Mouse (Mus musculus) heart, embryonic 13.5 days (tissue): ENCODE measurements at regions not wholly inside any gene's neighbourhood (a gene's known extent, or its start where the extent isn't known, plus 50 kb on each side); places are given as distances from the start of the nearest gene placed in this dataset.

Experiments used
- ATAC-seq: fragments of 200-750 bp; cut with Nextera tagmentation; 2 replicates; pipeline ENCODE4 v1.8.0; 2017; ENCODE audit warnings: moderate TSS enrichment; ENCODE audit not compliant: insufficient number of reproducible peaks, low FRiP score, low TSS enrichment; ENCODE audit errors: extremely low read depth
- H3K27ac ChIP-seq: fragments of 300-500 bp; sonication (generic); replicated peaks from 2 replicates; pipeline ENCODE4 v1.5.1; 2015; ENCODE audit warnings: moderate library complexity, mild to moderate bottlenecking, inconsistent platforms
- H3K27me3 ChIP-seq: fragments of 300-500 bp; sonication (generic); replicated peaks from 2 replicates; pipeline ENCODE4 v1.6.1; 2015; ENCODE audit warnings: mild to moderate bottlenecking, inconsistent platforms
- H3K36me3 ChIP-seq: fragments of 300-500 bp; sonication (generic); 2 replicates; pipeline ENCODE4 v1.6.1; 2015; ENCODE audit warnings: mild to moderate bottlenecking, inconsistent platforms
- H3K4me1 ChIP-seq: fragments of 300-500 bp; sonication (generic); 2 replicates; pipeline ENCODE4 v1.6.1; 2015; ENCODE audit warnings: inconsistent platforms
- H3K4me2 ChIP-seq: fragments of 300-500 bp; sonication (generic); 2 replicates; pipeline ENCODE4 v1.6.1; 2015; ENCODE audit warnings: inconsistent platforms, mild to moderate bottlenecking, moderate library complexity
- H3K4me3 ChIP-seq: fragments of 300-500 bp; sonication (generic); 2 replicates; pipeline ENCODE4 v1.5.1; 2015; ENCODE audit warnings: moderate library complexity, mild to moderate bottlenecking, inconsistent platforms
- H3K9ac ChIP-seq: fragments of 300-500 bp; sonication (generic); 2 replicates; pipeline ENCODE4 v1.6.1; 2015; ENCODE audit warnings: inconsistent platforms, mild to moderate bottlenecking, moderate library complexity
- H3K9me3 ChIP-seq: fragments of 300-500 bp; sonication (generic); 2 replicates; pipeline ENCODE4 v1.6.1; 2016; ENCODE audit warnings: inconsistent platforms
- WGBS: fragments of 180-500 bp; shearing (Covaris S2); methylation state at CpG from one replicate; pipeline ENCODE4 v1.1.7; 2015; ENCODE audit warnings: mixed read lengths; 5-methylcytosine and 5-hydroxymethylcytosine counted together

DNA sequence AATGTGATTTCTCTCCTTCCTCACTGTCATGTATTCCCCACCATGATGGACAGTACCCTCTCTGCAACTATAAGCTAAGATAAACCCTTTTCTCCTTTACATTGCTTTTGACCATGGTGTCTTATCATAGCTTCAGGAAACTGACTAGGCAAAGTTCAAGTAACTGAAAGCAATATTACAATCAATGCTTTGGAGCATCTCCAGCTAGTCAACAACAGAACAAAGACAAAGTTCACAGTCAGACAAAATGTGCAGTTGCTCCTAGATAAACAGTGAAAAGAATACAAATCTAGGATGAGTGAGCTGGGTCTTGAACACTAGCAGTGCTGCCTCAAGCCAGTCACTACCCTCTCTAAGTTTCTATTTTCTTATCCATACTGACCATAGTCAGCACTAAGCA is 100.2 kb upstream of the Dynlrb2 start:
- no peak overlapping the region for H3K4me3 ChIP-seq
- ATAC-seq = no peak
- no peaks in the 10 kb centered on the region for H3K36me3 ChIP-seq
- H3K9ac ChIP-seq = no peak overlapping the region
- H3K9me3 ChIP-seq = no peaks in the 10 kb centered on the region
- no peaks in the 10 kb centered on the region for H3K4me1 ChIP-seq
- H3K27ac ChIP-seq = no peak overlapping the region
- H3K27me3 ChIP-seq = no peaks in the 10 kb centered on the region
- no peak overlapping the region for H3K4me2 ChIP-seq

DNA sequence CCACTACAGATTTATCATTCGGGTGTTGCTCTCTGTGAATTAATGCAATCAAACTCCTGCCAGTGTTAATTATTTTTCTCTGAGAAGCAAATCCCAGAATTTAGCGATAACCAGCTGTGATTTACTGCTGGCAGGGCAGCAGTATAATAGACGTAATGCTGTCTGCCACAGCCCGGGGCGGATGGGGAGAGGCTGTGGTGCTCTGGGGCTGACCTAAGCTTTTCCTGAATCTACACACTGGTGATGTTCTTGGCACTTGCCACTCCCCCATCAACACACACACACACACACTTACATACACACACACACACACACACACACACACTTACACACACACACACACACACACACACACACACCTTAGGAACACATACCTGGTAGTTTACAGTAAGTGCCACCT is 101.4 kb upstream of the Dynlrb2 start:
- no peaks in the 10 kb centered on the region for H3K27me3 ChIP-seq
- no peak overlapping the region for H3K27ac ChIP-seq
- no peaks in the 10 kb centered on the region for H3K9me3 ChIP-seq
- WGBS = 81% methylated on average over 5 of the region's 5 CpGs
- no peaks in the 10 kb centered on the region for H3K36me3 ChIP-seq
- no peaks in the 10 kb centered on the region for H3K4me1 ChIP-seq
- no peak overlapping the region for H3K9ac ChIP-seq
- no peak overlapping the region for H3K4me2 ChIP-seq
- no peak overlapping the region for H3K4me3 ChIP-seq
- no peak for ATAC-seq

DNA sequence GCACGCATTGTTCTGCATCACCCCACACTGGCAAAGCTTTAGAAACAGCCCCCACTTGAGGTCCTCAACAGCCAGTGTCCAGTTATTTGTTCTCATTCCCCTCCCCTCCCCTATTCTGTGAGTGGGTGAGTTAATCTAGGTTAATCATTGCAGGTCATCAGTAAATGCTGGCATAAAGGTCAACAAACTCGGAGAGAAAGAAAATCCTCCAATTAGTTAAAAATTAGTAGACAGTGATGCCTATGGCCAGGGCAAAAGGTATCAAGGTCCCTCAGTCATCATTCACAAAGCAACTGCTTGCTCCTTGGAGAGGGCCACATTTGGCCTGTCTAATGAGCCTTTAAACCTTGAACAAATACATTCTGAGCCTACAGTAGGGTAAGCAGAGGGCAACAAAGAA is 105.3 kb upstream of the Dynlrb2 start:
- Histone ChIP-seq H3K9ac (no peak overlapping the region), H3K9me3 (no peaks in the 10 kb centered on the region), H3K36me3 (no peaks in the 10 kb centered on the region), H3K4me1 (no peaks in the 10 kb centered on the region), H3K4me2 (no peak overlapping the region), H3K4me3 (no peak overlapping the region), H3K27ac (no peak overlapping the region), H3K27me3 (no peaks in the 10 kb centered on the region)
- no peak for ATAC-seq
- WGBS = 79% methylated on average over 2 of the region's 2 CpGs

DNA sequence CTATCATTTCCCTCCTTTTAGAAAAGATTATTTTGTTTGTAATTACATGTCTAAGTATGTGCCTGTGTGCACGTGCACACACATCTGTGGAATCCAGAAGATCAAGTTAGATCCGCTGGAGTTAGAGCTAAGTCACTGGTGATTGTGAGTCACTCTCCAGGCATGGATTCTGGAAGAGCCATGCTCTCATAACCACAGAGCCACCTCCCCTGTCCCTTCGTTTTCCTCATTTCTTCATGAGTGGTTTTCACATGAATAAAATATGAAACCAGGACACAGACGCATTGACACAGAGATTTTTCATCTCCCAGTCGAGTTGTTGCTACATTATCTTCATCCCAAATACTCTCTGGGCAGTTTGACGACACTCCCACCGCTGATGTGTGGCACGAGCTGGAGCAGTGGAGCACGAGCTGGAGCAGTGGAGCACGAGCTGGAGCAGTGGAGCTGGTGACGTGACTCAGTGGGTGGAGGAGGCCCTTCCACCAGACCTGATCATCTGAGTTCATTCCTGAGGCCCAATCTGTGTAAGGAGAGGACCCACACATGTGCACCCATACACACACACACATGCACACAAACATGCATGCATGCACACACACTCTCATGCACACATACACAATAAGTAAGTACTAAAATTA is 106.1 kb upstream of the Dynlrb2 start:
- Histone ChIP-seq H3K27me3 (no peaks in the 10 kb centered on the region), H3K9ac (no peak overlapping the region), H3K4me3 (no peak overlapping the region), H3K4me2 (no peak overlapping the region), H3K36me3 (no peaks in the 10 kb centered on the region), H3K4me1 (no peaks in the 10 kb centered on the region), H3K9me3 (no peaks in the 10 kb centered on the region), H3K27ac (no peak overlapping the region)
- ATAC-seq = no peak
- WGBS = 73% methylated on average over 11 of the region's 11 CpGs

DNA sequence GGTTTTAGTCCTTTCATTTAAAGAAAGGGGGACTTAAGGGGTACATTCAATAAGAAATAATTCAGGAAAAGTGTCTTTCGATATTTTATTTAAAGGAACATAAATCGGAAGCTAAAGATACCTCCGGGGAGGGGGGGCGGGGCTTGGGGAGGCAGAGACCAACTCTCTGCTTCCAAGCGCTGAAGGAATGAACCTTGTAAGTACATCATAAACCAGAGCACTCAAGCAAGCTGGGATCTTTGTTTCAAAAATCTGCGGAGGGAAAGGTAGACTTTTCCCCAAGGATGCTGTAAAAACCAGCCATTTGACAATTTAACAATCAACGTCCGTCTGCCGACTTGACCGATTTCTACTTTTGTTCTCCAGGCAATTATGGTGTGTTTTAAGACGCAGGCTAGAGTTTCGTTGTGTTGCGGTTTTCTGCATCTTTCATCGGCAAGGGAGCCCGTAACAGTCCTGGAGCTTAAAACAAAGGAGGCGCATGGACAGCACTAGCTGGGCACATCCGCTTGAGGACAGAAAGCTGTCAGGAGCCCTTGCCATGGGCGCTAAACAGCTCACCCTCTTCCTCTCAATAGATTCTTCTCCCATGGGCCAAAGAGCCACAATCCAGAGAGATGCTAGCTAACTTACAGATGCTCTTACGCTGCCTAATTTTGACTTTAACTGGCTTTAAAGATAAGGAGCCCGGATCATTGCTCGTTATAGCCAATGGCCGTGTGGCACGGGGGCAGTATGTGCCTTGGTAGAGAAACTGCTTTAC is 119.4 kb upstream of the Dynlrb2 start:
- H3K27me3 ChIP-seq = 0 out of 2 replicates have a peak, but pooled peaks cover 6% of the 10 kb centered on the region
- no peak for ATAC-seq
- WGBS = 88% methylated on average over 23 of the region's 23 CpGs
- H3K36me3 ChIP-seq = no peaks in the 10 kb centered on the region
- H3K9me3 ChIP-seq = 0 out of 2 replicates have a peak, but pooled peaks cover 7% of the 10 kb centered on the region
- no peak overlapping the region for H3K4me2 ChIP-seq
- peaks cover 1% of the 10 kb centered on the region; the same call in 1 of the 2 replicates for H3K4me1 ChIP-seq
- H3K4me3 ChIP-seq = no peak overlapping the region
- no peak overlapping the region for H3K27ac ChIP-seq
- no peak overlapping the region for H3K9ac ChIP-seq

DNA sequence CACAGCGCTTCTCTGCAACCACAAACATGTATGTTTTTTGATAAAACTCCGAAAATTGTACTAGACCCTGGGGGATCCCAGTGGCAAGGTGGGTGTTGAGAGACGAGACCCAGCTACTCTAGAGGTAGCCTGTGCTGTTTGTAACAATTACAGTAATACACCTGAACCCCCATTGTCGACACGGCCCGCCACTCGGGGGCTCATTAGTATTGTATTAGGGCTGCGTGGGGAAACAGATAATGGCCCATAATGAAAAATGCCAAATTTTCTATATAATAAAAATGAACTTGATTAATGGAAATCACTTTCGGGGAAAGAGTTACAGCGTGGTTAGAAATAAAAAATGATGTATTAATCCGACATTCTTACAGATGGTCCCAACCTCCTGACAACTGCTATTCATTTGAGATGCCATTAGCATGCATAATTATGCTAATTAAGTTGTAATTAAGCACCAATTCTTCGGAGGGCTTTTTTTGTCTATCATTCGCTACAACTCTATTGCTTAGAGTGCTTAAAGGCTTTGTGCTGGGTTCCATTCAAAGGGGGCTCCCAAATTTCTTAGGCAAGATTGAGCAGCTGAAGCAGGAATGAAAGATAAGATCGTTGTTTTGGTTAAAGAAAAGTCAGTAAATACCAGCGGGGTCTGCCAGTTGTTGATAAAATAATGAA is 120.2 kb upstream of the Dynlrb2 start:
- no peak overlapping the region for H3K4me3 ChIP-seq
- H3K9me3 ChIP-seq = 0 out of 2 replicates have a peak, but pooled peaks cover 7% of the 10 kb centered on the region
- WGBS = 74% methylated on average over 15 of the region's 15 CpGs
- 0 out of 2 replicates have a peak, but pooled peaks cover 6% of the 10 kb centered on the region for H3K27me3 ChIP-seq
- no peak overlapping the region for H3K9ac ChIP-seq
- peaks cover 9% of the 10 kb centered on the region for H3K4me1 ChIP-seq
- ATAC-seq = no peak
- no peak overlapping the region for H3K27ac ChIP-seq
- no peaks in the 10 kb centered on the region for H3K36me3 ChIP-seq
- H3K4me2 ChIP-seq = no peak overlapping the region

DNA sequence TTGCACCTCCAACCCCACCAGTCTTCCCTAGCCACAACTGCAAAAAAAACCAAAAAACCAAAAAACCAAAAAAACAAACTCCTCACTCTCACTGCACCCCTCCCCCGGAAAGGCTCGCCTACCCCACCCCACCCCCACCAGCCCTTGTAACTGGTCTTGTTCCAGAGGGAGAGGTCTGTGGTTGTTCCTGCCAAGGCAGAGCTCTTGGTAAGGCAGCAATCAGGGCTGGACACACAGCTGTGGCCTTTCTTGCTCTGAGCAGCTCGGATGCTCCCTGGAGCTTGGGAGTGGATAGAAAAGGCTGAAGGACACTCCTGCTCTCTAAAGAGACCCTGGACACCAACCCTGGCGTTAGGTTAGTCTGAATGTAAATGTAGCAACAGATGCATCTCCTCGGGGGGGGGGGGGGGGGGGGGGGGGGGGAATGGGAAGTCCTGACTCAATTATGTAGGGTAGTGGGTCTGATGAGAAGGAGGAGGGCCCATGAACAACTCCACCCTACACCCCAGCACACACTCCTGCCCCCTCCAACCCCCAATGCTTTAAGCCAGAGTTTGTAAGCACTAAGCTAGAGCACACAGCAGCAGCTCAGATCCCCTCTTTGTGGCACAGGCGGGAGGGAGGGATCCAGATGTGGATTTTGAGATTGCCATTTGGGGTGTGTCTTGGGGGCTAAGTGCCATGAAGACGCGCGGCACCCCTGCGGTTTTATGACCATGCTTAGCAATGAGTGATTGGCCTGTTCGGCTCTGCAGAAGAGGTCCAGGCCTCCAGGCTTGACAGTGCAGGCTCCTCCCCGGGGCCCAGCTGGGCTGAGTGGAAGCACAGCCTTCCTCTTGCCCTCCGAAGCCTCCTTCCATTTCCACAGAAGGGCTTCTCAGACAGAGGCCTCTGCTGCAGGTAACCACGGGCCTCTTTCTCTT is 121.0 kb upstream of the Dynlrb2 start:
- Histone ChIP-seq H3K9me3 (0 out of 2 replicates have a peak, but pooled peaks cover 7% of the 10 kb centered on the region), H3K4me2 (no peak overlapping the region), H3K27ac (no peak overlapping the region), H3K4me1 (peaks cover 11% of the 10 kb centered on the region), H3K27me3 (0 out of 2 replicates have a peak, but pooled peaks cover 6% of the 10 kb centered on the region), H3K36me3 (no peaks in the 10 kb centered on the region), H3K4me3 (no peak overlapping the region), H3K9ac (no peak overlapping the region)
- ATAC-seq = no peak
- WGBS = 36% methylated on average over 13 of the region's 14 CpGs

DNA sequence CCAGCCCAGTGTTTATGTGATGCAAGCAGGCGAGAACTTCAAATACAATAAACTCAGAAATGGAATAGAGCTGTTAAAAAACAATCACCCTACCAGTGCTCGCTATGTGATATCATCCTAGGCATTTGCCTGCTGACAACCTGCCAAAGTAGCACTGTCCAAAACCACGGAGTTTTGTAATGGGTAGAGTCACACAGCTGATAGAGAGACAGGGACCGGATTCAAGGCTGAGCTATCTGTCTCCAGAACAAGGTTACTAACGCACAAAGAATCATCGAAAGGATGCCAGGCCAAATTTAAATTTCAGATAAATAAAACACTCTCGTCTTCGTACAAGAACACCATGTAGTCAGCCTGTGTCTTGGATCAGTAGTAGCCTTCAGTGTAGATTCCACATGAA is 121.7 kb upstream of the Dynlrb2 start:
- Histone ChIP-seq H3K4me2 (no peak overlapping the region), H3K9ac (no peak overlapping the region), H3K4me3 (no peak overlapping the region), H3K27ac (no peak overlapping the region), H3K36me3 (no peaks in the 10 kb centered on the region), H3K9me3 (0 out of 2 replicates have a peak, but pooled peaks cover 7% of the 10 kb centered on the region), H3K4me1 (peaks cover 11% of the 10 kb centered on the region), H3K27me3 (0 out of 2 replicates have a peak, but pooled peaks cover 6% of the 10 kb centered on the region)
- ATAC-seq = no peak
- WGBS = 67% methylated on average over 8 of the region's 8 CpGs

DNA sequence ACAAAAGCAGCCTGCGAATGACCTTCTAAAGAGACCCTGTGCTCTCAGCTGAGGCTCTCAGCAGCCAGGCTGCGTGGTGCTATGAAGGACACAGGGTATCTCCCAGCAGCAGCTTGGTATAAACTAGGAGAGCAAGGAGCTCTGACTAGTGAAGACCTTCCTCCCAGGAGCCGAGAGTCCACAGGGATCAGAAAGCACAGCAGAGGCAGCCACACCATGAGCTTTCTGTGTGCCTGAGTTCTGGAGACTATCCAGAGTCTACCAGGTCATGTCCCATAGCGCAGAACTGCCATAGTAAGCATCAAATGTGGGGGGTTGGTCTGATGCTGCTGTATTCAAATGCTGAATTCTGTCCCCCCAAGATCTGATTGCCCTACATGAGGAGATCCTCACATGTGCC is 124.2 kb upstream of the Dynlrb2 start:
- Histone ChIP-seq H3K27ac (no peak overlapping the region), H3K4me1 (peaks cover 11% of the 10 kb centered on the region), H3K9ac (no peak overlapping the region), H3K4me3 (no peak overlapping the region), H3K4me2 (no peak overlapping the region), H3K9me3 (0 out of 2 replicates have a peak, but pooled peaks cover 7% of the 10 kb centered on the region), H3K36me3 (no peaks in the 10 kb centered on the region), H3K27me3 (no peaks in the 10 kb centered on the region)
- WGBS = 76% methylated on average over 4 of the region's 4 CpGs
- no peak for ATAC-seq

DNA sequence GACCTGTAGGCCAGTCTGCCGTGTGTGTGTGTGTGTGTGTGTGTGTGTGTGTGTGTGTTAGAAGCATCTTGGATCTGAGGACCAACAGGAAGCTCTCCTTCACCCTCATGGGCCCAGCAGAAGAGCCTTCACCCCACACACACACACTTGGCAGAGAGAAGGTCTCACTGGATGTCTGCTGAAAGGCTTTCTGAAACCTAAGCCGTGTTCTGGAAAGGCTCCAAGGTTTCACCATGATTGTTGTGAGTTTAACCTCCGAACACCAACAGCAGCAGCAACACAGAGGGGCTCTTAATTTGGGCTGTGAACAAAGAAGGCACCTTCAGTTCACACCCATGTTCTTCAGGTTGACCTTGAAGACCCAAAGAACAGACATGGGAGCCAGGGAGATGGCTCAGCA is 124.9 kb upstream of the Dynlrb2 start:
- 0 out of 2 replicates have a peak overlapping the region, but pooled peaks have one; percentile 20 for H3K27ac ChIP-seq
- H3K9ac ChIP-seq = no peak overlapping the region
- WGBS = 34% methylated on average over 3 of the region's 3 CpGs
- H3K4me3 ChIP-seq = no peak overlapping the region
- H3K27me3 ChIP-seq = no peaks in the 10 kb centered on the region
- H3K9me3 ChIP-seq = 0 out of 2 replicates have a peak, but pooled peaks cover 7% of the 10 kb centered on the region
- H3K36me3 ChIP-seq = no peaks in the 10 kb centered on the region
- H3K4me1 ChIP-seq = peaks cover 11% of the 10 kb centered on the region
- H3K4me2 ChIP-seq = no peak overlapping the region
- ATAC-seq = no peak

DNA sequence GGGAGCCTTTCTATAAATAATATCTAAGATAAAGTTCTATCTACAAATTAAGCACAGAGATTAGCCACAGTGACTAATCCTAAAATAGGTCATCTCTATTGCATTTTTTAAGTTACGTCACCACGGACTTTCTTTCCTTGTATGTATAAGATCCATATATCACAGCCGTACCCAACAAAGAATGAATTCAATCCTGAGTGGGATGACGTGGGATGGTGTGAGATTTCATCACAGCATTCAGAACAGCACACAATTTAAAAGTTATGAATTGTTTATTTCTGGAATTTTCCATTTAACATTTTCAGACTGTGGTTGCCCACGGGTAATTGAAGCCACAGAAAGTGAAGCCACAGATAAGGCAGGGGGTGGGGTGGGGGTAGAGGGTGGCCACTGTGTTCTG is 129.0 kb upstream of the Dynlrb2 start:
- H3K9ac ChIP-seq = no peak overlapping the region
- 57% methylated on average over 5 of the region's 5 CpGs for WGBS
- H3K4me2 ChIP-seq = no peak overlapping the region
- H3K27me3 ChIP-seq = no peaks in the 10 kb centered on the region
- no peaks in the 10 kb centered on the region for H3K36me3 ChIP-seq
- no peak overlapping the region for H3K4me3 ChIP-seq
- H3K9me3 ChIP-seq = no peaks in the 10 kb centered on the region
- peaks cover 27% of the 10 kb centered on the region for H3K4me1 ChIP-seq
- no peak for ATAC-seq
- no peak overlapping the region for H3K27ac ChIP-seq
